Mouse (Mus musculus): Measurements from ENCODE around the gene Flot2. TPM values are rescaled to one million over a fixed set of nuclear protein-coding genes. Genes with fewer than 3 reads are reported as not detected.
"Not testable (repeated sequence)": the region's sequence is repeated elsewhere in the genome, so short reads cannot be mapped to it uniquely, and the experiment has no call there.

Flot2 gene
- polyA plus RNA-seq, 1 experiment from 2014 or later: 52.0 TPM

- Histone ChIP-seq H3K27me3 (no peaks in the 10 kb centered on the region), H3K4me1 (peaks cover 45% of the 10 kb centered on the region), H3K36me3 (peaks cover 31% of the 10 kb centered on the region), H3K9ac (no peak overlapping the region), H3K4me2 (replicated peaks) (no peak overlapping the region), H3K9me3 (no peaks in the 10 kb centered on the region), H3K4me3 (no peak overlapping the region), H3K27ac (no peak overlapping the region)
- WGBS: 93% methylated on average over 23 of the region's 23 CpGs
- ATAC-seq (ENCODE audit: low FRiP score, low read depth): no peak
Measured at GRCm38 (mm10) chr11:78033931-78034617, 3.7 kb upstream of the Flot2 start.

DNA sequence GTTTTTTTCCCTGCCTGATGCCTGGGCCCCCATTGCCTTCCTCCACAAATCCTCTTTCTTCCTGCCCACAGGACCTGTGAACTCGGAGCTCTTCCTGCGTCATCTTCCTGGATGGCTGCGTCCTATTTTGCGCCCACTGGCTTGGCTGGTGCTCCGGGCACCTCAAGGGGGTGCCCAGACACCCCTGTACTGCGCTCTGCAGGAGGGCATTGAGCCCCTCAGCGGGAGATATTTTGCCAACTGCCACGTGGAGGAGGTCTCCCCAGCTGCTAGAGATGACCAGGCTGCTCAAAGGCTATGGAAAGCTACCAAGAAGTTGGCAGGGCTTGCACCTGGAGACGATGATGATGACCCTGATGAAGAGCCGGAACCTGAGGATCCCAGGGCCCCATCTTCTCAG, 940 bp upstream of the Flot2 start:
- H3K4me3 ChIP-seq: no peak overlapping the region
- no peak overlapping the region for H3K27ac ChIP-seq
- peaks cover 34% of the 10 kb centered on the region for H3K4me1 ChIP-seq
- no peaks in the 10 kb centered on the region for H3K27me3 ChIP-seq
- peaks cover 30% of the 10 kb centered on the region for H3K36me3 ChIP-seq
- H3K4me2 ChIP-seq (replicated peaks): no peak overlapping the region
- WGBS: 87% methylated on average over 10 of the region's 10 CpGs
- H3K9me3 ChIP-seq: no peaks in the 10 kb centered on the region
- ATAC-seq (ENCODE audit: low FRiP score, low read depth): no peak
- H3K9ac ChIP-seq: peak overlapping the region; percentile 88; the same call in 1 of the 2 replicates

DNA sequence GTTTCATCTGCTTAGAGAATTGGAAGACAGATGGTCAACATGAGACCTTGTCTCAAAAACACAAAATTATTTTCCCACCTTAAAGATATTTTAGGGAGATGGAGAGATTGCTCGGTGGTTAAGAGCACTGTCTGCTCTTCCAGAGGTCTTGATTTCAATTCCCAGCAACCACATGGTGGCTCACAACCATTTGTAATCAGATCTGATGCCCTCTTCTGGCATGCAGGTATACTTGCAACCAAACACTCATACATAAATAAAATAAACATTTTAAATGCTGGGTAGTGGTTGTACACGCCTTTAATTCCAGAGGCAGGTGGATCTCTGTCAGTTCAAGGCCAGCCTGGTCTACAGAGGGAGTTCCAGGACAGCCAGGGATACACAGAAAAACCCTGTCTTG, 3.1 kb downstream of the Flot2 start:
- Histone ChIP-seq H3K9me3 (peaks cover 5% of the 10 kb centered on the region; the same call in 1 of the 2 replicates), H3K27me3 (no peaks in the 10 kb centered on the region), H3K4me2 (replicated peaks) (no peak overlapping the region), H3K4me1 (peaks cover 32% of the 10 kb centered on the region), H3K27ac (no peak overlapping the region), H3K4me3 (no peak overlapping the region), H3K36me3 (peaks cover 29% of the 10 kb centered on the region), H3K9ac (no peak overlapping the region)
- 74% methylated on average over 2 of the region's 2 CpGs for WGBS
- no peak for ATAC-seq (ENCODE audit: low FRiP score, low read depth)

GRCm38 (mm10) chr11:78042290-78042870, 4.6 kb downstream of the Flot2 start:
- 94% methylated on average over 4 of the region's 4 CpGs for WGBS
- H3K4me1 ChIP-seq: peaks cover 23% of the 10 kb centered on the region
- not testable (repeated sequence) for H3K9ac ChIP-seq; H3K27me3 ChIP-seq; H3K27ac ChIP-seq; H3K4me2 ChIP-seq (replicated peaks); H3K4me3 ChIP-seq; H3K9me3 ChIP-seq; ATAC-seq (ENCODE audit: low FRiP score, low read depth)
- peaks cover 21% of the 10 kb centered on the region for H3K36me3 ChIP-seq

GRCm38 (mm10) chr11:78044758-78045251, 7.1 kb downstream of the Flot2 start:
- Histone ChIP-seq H3K9ac (no peak overlapping the region), H3K36me3 (peaks cover 23% of the 10 kb centered on the region), H3K27me3 (no peaks in the 10 kb centered on the region), H3K4me2 (replicated peaks) (no peak overlapping the region), H3K9me3 (peaks cover 5% of the 10 kb centered on the region; the same call in 1 of the 2 replicates), H3K27ac (no peak overlapping the region), H3K4me3 (no peak overlapping the region), H3K4me1 (peaks cover 8% of the 10 kb centered on the region; the same call in 1 of the 2 replicates)
- 77% methylated on average over 5 of the region's 5 CpGs for WGBS
- ATAC-seq (ENCODE audit: low FRiP score, low read depth): no peak

GRCm38 (mm10) chr11:78048637-78049036, 10.9 kb downstream of the Flot2 start:
- ATAC-seq (ENCODE audit: low FRiP score, low read depth); H3K27me3 ChIP-seq; H3K27ac ChIP-seq; H3K4me3 ChIP-seq; H3K4me1 ChIP-seq; H3K4me2 ChIP-seq (replicated peaks); H3K9me3 ChIP-seq; H3K9ac ChIP-seq: not testable (repeated sequence)
- WGBS: 100% methylated on average over 4 of the region's 4 CpGs
- H3K36me3 ChIP-seq: peaks cover 32% of the 10 kb centered on the region

- H3K27me3 ChIP-seq: no peaks in the 10 kb centered on the region
- H3K4me1 ChIP-seq: no peaks in the 10 kb centered on the region
- no peak overlapping the region for H3K9ac ChIP-seq
- H3K4me2 ChIP-seq (replicated peaks): no peak overlapping the region
- ATAC-seq (ENCODE audit: low FRiP score, low read depth): no peak
- H3K36me3 ChIP-seq: peaks cover 75% of the 10 kb centered on the region
- no peak overlapping the region for H3K4me3 ChIP-seq
- H3K9me3 ChIP-seq: no peaks in the 10 kb centered on the region
- H3K27ac ChIP-seq: no peak overlapping the region
- WGBS: 89% methylated on average over 8 of the region's 8 CpGs
Measured at GRCm38 (mm10) chr11:78053078-78053477, 15.3 kb downstream of the Flot2 start.

- H3K27ac ChIP-seq: no peak overlapping the region
- H3K4me3 ChIP-seq: no peak overlapping the region
- ATAC-seq (ENCODE audit: low FRiP score, low read depth): no peak
- H3K9me3 ChIP-seq: no peaks in the 10 kb centered on the region
- peaks cover 72% of the 10 kb centered on the region for H3K36me3 ChIP-seq
- H3K4me2 ChIP-seq (replicated peaks): no peak overlapping the region
- no peak overlapping the region for H3K9ac ChIP-seq
- H3K4me1 ChIP-seq: peaks cover 5% of the 10 kb centered on the region
- H3K27me3 ChIP-seq: no peaks in the 10 kb centered on the region
- 83% methylated on average over 8 of the region's 8 CpGs for WGBS
Measured at GRCm38 (mm10) chr11:78056946-78057345, 19.2 kb downstream of the Flot2 start.

DNA sequence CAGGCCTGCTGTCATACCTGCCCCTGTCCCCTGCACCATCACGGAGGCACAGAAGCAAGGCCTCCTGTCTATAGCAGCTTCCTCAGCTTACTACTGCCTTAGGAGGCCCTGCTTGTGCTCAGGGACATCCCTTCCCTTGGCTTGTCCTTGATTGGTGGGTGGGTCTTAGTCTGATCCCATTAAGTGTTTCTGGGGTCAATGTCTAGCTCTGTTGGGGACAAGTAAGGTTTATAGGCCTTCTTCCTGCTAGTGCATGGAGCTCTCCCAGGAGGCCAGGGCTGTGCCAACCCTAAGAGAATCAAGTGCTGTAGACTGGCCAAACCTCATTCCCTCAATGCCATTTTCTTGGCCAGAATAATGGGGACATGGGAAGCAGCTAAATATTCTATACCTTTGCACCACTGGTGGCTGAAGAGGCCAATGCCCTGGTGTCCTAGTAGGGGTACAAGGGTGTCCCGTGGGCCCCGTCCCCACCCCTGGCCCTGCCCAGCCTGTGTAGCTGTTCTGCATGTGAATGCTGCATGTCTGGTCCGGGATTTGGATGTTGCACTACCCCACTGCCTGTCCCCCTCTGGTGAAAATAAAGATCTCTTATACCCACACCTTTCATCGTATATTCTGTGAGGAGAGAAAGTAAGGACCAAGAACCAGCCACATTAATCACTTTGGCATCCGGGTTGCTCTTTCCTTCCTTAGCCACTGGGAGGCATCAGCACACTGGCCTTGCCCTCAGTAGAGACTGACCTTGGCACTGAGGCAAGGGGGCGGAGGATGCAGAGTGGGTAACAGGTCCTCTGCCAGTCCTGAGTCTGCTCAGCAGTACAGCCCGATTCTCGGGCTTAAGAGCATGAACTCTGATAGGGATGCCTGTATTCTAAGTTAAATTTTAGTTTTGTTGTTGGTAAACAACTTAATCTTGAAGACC, 22.4 kb downstream of the Flot2 start:
- no peaks in the 10 kb centered on the region for H3K27me3 ChIP-seq
- ATAC-seq (ENCODE audit: low FRiP score, low read depth): peak; percentile 29; the same call in 1 of the 2 replicates
- H3K4me2 ChIP-seq (replicated peaks): no peak overlapping the region
- H3K9ac ChIP-seq: no peak overlapping the region
- H3K27ac ChIP-seq: no peak overlapping the region
- no peaks in the 10 kb centered on the region for H3K9me3 ChIP-seq
- no peak overlapping the region for H3K4me3 ChIP-seq
- H3K36me3 ChIP-seq: peaks cover 48% of the 10 kb centered on the region
- H3K4me1 ChIP-seq: peaks cover 8% of the 10 kb centered on the region
- 54% methylated on average over 9 of the region's 9 CpGs for WGBS

- Histone ChIP-seq H3K36me3 (peaks cover 25% of the 10 kb centered on the region), H3K4me1 (peaks cover 8% of the 10 kb centered on the region), H3K27ac (no peak overlapping the region), H3K4me2 (replicated peaks) (no peak overlapping the region), H3K27me3 (no peaks in the 10 kb centered on the region), H3K9me3 (no peaks in the 10 kb centered on the region), H3K9ac (no peak overlapping the region), H3K4me3 (no peak overlapping the region)
- no peak for ATAC-seq (ENCODE audit: low FRiP score, low read depth)
- WGBS: 86% methylated on average over 1 of the region's 1 CpGs
Measured at GRCm38 (mm10) chr11:78062563-78062962, 24.8 kb downstream of the Flot2 start.

DNA sequence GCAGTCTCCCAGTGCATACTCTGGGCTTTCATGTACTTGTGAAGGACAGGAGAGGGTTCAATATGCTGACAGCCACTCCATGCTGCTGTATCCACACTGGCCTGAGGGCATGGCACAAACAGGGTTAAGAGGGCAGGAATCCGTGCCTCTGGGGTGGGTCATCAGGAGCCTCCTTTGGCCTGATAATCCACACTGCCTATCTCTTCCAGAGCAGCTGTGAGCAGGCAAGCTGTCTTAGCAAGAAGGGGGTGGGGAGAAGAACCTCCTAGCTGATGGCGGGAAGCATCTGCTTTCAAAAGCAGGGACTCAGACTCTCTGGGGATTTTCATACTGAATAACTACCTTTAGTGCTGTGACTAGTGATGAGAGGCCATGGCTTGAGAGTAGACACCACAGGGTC, 28.2 kb downstream of the Flot2 start:
- H3K9ac ChIP-seq: 0 out of 2 replicates have a peak overlapping the region, but pooled peaks have one; percentile 8
- H3K36me3 ChIP-seq: no peaks in the 10 kb centered on the region
- 61% methylated on average over 2 of the region's 2 CpGs for WGBS
- H3K4me2 ChIP-seq (replicated peaks): no peak overlapping the region
- H3K4me3 ChIP-seq: no peak overlapping the region
- no peak overlapping the region for H3K27ac ChIP-seq
- no peaks in the 10 kb centered on the region for H3K9me3 ChIP-seq
- H3K27me3 ChIP-seq: no peaks in the 10 kb centered on the region
- peaks cover 6% of the 10 kb centered on the region for H3K4me1 ChIP-seq
- ATAC-seq (ENCODE audit: low FRiP score, low read depth): no peak

DNA sequence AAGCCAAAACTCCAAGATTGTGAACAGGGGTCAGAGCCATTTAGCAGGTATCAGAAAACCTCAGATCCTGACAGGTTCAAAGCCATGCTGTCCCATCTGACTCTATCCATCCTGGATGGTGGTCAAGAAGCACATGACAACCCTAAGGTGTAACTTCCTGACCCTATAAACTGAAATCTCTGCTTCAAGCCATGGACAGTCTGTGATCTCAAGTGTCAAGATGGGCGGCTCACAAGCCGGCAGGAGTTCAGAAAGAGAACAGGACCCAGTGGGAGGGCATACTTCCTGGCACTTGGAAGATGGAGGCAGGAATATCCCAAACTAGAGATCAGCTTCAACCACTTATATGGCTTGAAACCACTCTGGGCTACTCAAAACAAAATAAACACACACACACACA, 28.9 kb downstream of the Flot2 start:
- H3K4me1 ChIP-seq: peaks cover 6% of the 10 kb centered on the region
- 65% methylated on average over 2 of the region's 2 CpGs for whole genome bisulfite sequencing
- H3K27me3 ChIP-seq: no peaks in the 10 kb centered on the region
- no peak overlapping the region for H3K9ac ChIP-seq
- H3K4me2 ChIP-seq (replicated peaks): no peak overlapping the region
- H3K27ac ChIP-seq: no peak overlapping the region
- no peaks in the 10 kb centered on the region for H3K9me3 ChIP-seq
- no peaks in the 10 kb centered on the region for H3K36me3 ChIP-seq
- ATAC-seq (ENCODE audit: low FRiP score, low read depth): no peak; the same call in 1 of the 2 replicates
- no peak overlapping the region for H3K4me3 ChIP-seq

All from limb, embryonic 13.5 days (tissue).